In the genomic region with DNA sequence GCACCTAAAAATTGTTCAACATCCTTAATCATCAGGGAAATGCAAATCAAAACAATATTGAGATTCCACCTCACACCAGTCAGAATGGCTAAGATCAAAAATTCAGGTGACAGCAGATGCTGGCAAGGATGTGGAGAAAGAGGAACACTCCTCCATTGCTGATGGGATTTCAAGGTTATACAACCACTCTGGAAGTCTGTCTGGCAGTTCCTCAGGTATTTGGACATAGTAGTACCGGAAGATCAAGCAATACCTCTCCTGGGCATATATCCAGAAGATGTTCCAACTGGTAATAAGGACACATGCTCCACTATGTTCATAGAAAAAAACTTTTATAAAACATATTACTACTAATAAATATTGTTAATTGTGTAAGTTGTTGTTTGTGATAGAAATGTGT, we compare ENCODE assay signal across 5 mouse cellular contexts.
DNase-seq lines count a peak whose midpoint lies in the region; TF ChIP-seq lines count a peak whose summit lies in the region.
"Not testable (repeated sequence)": the region's sequence is repeated elsewhere in the genome, so short reads cannot be mapped to it uniquely, and the experiment has no call there.

No protein-coding gene starts in this region.

- not testable (repeated sequence) for H3K4me3 ChIP-seq in cerebellum, adult 2 months (replicated peaks; ENCODE audit: insufficient read depth, low read depth, low read length)

- H3K27ac ChIP-seq in cerebellum, adult 2 months (ENCODE audit: insufficient read depth, low read length): not testable (repeated sequence)

- TF ChIP-seq POLR2A in cerebellum, adult 2 months (IDR thresholded peaks at IDR 0.05; ENCODE audit: borderline replicate concordance, insufficient read depth, low read length): not testable (repeated sequence)

- not testable (repeated sequence) for H3K4me1 ChIP-seq in cerebellum, adult 2 months (ENCODE audit: control insufficient read depth, insufficient read depth, low read length)

- 21% methylated on average over 1 of the region's 1 CpGs for WGBS in cerebellum, adult 2 months

- H3K27me3 ChIP-seq in cerebellum, adult 2 months (ENCODE audit: control insufficient read depth, insufficient read depth, low read length): not testable (repeated sequence)

- TF ChIP-seq CTCF in cerebellum, adult 2 months (IDR thresholded peaks at IDR 0.05; ENCODE audit: borderline replicate concordance, insufficient read depth, low read depth, low read length): not testable (repeated sequence)

- DNase-seq in brain, adult 2 months (ENCODE audit: low read depth, low spot score): peak; percentile 54
- DNase-seq in cerebellum, adult 11-12 months: peak; percentile 29
- peak; percentile 19 to 76 for DNase-seq in cerebellum, adult 2 months
- DNase-seq in cerebellum, adult 9-10 months: peak; percentile 78
- DNase-seq in gonadal fat pad, adult 2 months (ENCODE audit: low read depth): peak; percentile 8

Comparison
In these comparisons a context has a peak if more than half of its experiments do, and no peak if none do; other contexts are left out.
1. DNase-seq: peak in every context shown above with its lines; median percentile 78 in cerebellum, adult 9-10 months; 54 in brain, adult 2 months; 48 in cerebellum, adult 2 months; 29 in cerebellum, adult 11-12 months; 8 in gonadal fat pad, adult 2 months.